Mouse (Mus musculus): ENCODE data around the gene Apbb2.

DNA sequence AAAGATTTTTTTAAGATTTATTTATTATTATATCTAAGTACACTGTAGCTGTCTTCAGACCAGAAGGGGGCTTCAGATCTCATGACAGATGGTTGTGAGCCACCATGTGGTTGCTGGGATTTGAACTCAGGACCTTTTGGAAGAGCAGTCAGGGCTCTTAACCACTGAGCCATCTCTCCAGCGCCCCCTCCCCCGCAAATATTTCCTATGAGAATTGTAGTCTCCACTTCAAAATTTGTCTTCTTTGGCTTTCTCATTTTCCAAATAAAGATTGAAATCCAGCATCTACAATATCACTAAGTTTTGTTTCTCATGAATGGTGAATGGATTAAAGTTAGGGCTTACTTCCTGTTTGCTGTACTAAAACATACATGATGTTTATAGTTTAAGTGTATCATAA, 356.1 kb downstream of the Apbb2 start:
- TF ChIP-seq POLR2A (IDR thresholded peaks at IDR 0.05; ENCODE audit: borderline replicate concordance, insufficient read depth, low read length): no peak
- TF ChIP-seq CTCF (IDR thresholded peaks at IDR 0.05; ENCODE audit: borderline replicate concordance, insufficient read depth, low read depth, low read length): no peak
